Mouse (Mus musculus) G1E (cell line): ENCODE results near the gene Ctsz.

ENCODE experiments used
- CTCF ChIP-seq: IDR thresholded peaks from 2 replicates; pipeline ENCODE4 v1.5.1; 2012; ENCODE audit warnings: low read depth, low read length, inconsistent platforms, mixed read lengths
- GATA2 ChIP-seq: IDR thresholded peaks from 2 replicates; pipeline ENCODE4 v1.6.1; 2012; ENCODE audit warnings: low read depth, low read length, inconsistent platforms, borderline replicate concordance
- TAL1 ChIP-seq: conservative IDR thresholded peaks from 2 replicates; pipeline ENCODE4 v1.6.1; 2012; ENCODE audit warnings: low read depth, low read length, inconsistent platforms, mixed read lengths

DNA sequence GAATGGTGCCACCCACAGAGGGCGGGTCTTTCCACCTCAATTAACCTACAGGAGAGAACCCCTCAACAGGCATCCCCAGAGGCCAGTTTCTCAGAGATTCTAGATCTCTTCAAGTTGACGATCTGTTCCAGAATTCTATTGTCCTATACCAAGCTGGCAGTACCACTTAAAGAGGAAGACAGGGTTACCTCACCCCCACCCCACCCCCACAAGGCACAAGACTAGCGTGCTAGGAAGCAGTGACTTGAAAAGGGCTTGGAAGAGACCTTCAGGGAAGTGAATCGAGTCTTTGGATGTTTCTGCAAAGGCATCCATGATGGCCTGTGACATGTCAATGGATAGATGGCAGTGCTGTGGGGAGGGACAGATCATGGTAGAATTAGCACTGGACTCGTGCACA is 39.9 kb upstream of the Ctsz start:
- TF ChIP-seq CTCF: no peak
- no peak for TF ChIP-seq TAL1
- TF ChIP-seq GATA2: no peak
